Mouse (Mus musculus) liver, embryonic 11.5 days (tissue): ENCODE measurements around the gene Gm27027. TPM values are rescaled to one million over a fixed set of nuclear protein-coding genes. Genes with fewer than 3 reads are reported as not detected.

Experiments used
- ATAC-seq: fragments of 200-750 bp; cut with Nextera tagmentation; replicated peaks from 2 replicates; pipeline ENCODE4 v1.8.0; 2017; ENCODE audit warnings: moderate number of reproducible peaks, mild to moderate bottlenecking, moderate TSS enrichment, moderate library complexity; ENCODE audit not compliant: low FRiP score
- DNase-seq: peaks from one replicate; pipeline ENCODE4 v3.0.0-alpha.2; 2017; ENCODE audit warnings: low spot score
- H3K27ac ChIP-seq: fragments of 300-500 bp; sonication (generic); 2 replicates; pipeline ENCODE4 v1.5.1; 2014; ENCODE audit warnings: mild to moderate bottlenecking, low read depth, low read length, control low read depth
- H3K27me3 ChIP-seq: fragments of 300-500 bp; sonication (generic); replicated peaks from 2 replicates; pipeline ENCODE4 v1.6.1; 2014; ENCODE audit warnings: low read length, mixed read lengths; ENCODE audit not compliant: control insufficient read depth, insufficient read depth
- H3K36me3 ChIP-seq: fragments of 300-500 bp; sonication (generic); 2 replicates; pipeline ENCODE4 v1.6.1; 2014; ENCODE audit warnings: mild to moderate bottlenecking, low read length, moderate library complexity, mixed read lengths; ENCODE audit not compliant: control insufficient read depth, insufficient read depth
- H3K4me1 ChIP-seq: fragments of 300-500 bp; sonication (generic); replicated peaks from 2 replicates; pipeline ENCODE4 v1.6.1; 2014; ENCODE audit warnings: low read length, mixed read lengths; ENCODE audit not compliant: control insufficient read depth, insufficient read depth
- H3K4me2 ChIP-seq: fragments of 300-500 bp; sonication (generic); 2 replicates; pipeline ENCODE4 v1.6.1; 2014; ENCODE audit warnings: mild to moderate bottlenecking, control low read depth, moderate library complexity
- H3K4me3 ChIP-seq: fragments of 300-500 bp; sonication (generic); 2 replicates; pipeline ENCODE4 v1.5.1; 2014; ENCODE audit warnings: low read depth, low read length, control low read depth
- H3K9ac ChIP-seq: fragments of 300-500 bp; sonication (generic); 2 replicates; pipeline ENCODE4 v1.6.1; 2014; ENCODE audit warnings: low read depth, low read length, control low read depth
- H3K9me3 ChIP-seq: fragments of 300-500 bp; sonication (generic); 2 replicates; pipeline ENCODE4 v1.6.1; 2016; ENCODE audit warnings: low read length, inconsistent platforms, mixed read lengths; ENCODE audit not compliant: control insufficient read depth
- WGBS: fragments of 180-500 bp; shearing (Covaris S2); extraction: QIAGEN DNeasy Blood & Tissue Kit; methylation state at CpG from one replicate; pipeline ENCODE4 v1.1.7; 2014; 5-methylcytosine and 5-hydroxymethylcytosine counted together
- polyA plus RNA-seq: library from polyadenylated mRNA; unstranded; fragments of >200 nt; fragmentation: Nextera tagmentation; extraction: Ambion mirVana; gene quantifications from 2 replicates; pipeline ENCODE4 v1.2.1, GENCODE M21; 2014

Gm27027 gene
- polyA plus RNA-seq, 1 experiment from 2014 or later = not detected

DNA sequence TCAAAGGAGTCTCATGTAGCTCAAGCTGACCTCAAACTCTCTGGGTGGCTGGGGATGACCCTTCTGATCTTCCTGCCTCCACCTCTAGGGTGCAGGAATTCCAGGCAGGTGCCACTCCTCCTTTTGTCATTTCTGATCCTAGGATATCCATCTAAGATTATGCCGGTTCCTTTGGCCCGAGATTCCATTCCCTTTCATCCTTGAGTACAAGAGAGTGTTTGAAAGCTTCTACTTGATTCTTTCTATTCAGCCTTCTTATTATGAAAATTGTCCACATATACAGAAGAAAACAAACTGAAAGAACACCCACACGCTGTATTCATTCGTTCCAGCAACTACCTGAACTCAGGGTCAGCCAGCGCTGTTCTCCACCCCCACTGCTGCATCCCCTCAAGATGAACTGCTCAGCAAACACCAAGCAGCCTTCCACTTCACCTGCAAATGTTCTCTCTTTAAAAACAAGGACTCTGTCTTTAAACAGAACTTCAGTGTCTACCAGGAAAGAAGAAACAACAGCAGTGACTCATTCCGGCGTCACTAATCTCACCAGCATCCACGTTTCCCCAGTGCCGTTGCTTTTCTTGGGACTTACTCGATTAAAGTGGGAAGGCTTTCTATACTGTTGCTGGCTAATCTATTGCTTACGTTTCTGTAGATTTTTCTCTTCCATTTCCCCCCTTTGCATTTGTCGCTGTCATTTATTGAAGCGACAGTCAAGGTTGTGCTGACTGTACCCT, 68.3 kb downstream of the Gm27027 start:
- Histone ChIP-seq H3K4me3 (no peak overlapping the region), H3K27ac (no peak overlapping the region), H3K36me3 (no peaks in the 10 kb centered on the region), H3K27me3 (no peaks in the 10 kb centered on the region), H3K4me1 (no peaks in the 10 kb centered on the region), H3K9ac (no peak overlapping the region), H3K9me3 (no peaks in the 10 kb centered on the region), H3K4me2 (no peak overlapping the region)
- whole genome bisulfite sequencing = 75% methylated on average over 13 of the region's 13 CpGs
- DNase-seq (no peak), ATAC-seq (no peak)

DNA sequence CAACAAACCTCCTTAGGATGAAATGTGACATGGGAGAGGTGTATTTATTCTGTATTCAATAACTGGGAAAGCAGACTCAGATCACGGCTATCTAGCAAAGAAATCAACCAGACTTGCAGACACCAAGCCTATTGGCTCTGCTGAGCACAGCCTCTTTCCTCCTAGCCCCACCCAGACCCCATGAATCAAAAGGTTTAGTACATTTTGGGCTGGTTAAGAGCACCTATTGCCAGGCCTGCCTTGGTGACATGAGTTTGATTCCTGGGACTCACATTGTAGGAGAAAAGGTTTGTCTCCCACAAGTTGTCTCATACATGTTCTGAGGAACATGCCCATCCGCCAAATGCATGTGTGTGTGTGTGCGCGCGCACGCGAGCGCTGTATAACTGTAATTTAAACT, 70.0 kb downstream of the Gm27027 start:
- H3K9me3 ChIP-seq = no peaks in the 10 kb centered on the region
- H3K27ac ChIP-seq = no peak overlapping the region
- no peak for ATAC-seq
- no peak overlapping the region for H3K9ac ChIP-seq
- H3K36me3 ChIP-seq = no peaks in the 10 kb centered on the region
- H3K4me3 ChIP-seq = no peak overlapping the region
- 92% methylated on average over 8 of the region's 8 CpGs for WGBS
- H3K4me1 ChIP-seq = no peaks in the 10 kb centered on the region
- H3K27me3 ChIP-seq = no peaks in the 10 kb centered on the region
- no peak for DNase-seq
- H3K4me2 ChIP-seq = no peak overlapping the region

DNA sequence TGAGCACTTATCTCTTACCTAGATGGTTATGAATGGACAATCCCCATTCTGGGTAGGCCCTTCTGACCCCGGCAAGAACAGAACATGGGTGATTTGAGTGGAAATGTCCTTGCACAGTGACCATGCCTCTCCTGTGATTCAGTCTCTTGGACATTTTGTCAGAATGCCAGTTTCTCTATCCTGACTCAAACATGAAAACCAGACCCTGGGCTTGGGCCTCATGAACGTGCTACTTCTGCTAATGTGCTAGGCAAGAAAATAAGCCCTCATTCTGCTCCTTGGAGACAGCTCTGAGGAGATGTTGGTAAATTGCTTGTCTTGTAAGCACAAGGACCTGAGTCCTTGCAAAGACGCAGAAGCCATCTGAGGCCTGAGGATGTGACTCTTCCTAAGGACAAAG, 77.1 kb downstream of the Gm27027 start:
- no peak overlapping the region for H3K4me3 ChIP-seq
- no peaks in the 10 kb centered on the region for H3K36me3 ChIP-seq
- no peak overlapping the region for H3K4me2 ChIP-seq
- no peak overlapping the region for H3K9ac ChIP-seq
- ATAC-seq (no peak), DNase-seq (no peak)
- H3K9me3 ChIP-seq = no peaks in the 10 kb centered on the region
- H3K27ac ChIP-seq = no peak overlapping the region
- no peaks in the 10 kb centered on the region for H3K4me1 ChIP-seq
- 77% methylated on average over 3 of the region's 3 CpGs for WGBS
- no peaks in the 10 kb centered on the region for H3K27me3 ChIP-seq

DNA sequence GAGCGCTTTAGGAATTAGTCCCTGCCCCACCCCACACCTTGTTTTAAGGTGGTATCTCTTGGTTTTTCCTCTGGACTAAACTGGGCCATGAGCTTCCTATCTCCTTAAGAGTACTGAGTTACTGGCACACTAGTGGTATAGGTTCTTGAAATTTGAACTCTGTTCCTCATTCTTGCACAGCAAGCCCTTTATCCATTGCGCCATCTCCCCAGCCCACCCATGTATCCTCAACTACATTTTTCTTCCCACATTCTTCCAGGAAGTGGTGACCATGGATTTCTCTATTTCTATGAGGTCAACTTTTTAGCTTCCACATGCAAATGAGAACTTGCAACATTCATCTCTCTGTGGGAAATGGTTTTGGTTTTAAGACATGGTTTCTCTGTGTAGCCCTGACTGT, 82.6 kb downstream of the Gm27027 start:
- Histone ChIP-seq H3K9me3 (no peaks in the 10 kb centered on the region), H3K27me3 (no peaks in the 10 kb centered on the region), H3K4me3 (no peak overlapping the region), H3K27ac (no peak overlapping the region), H3K4me2 (no peak overlapping the region), H3K9ac (no peak overlapping the region), H3K4me1 (no peaks in the 10 kb centered on the region), H3K36me3 (no peaks in the 10 kb centered on the region)
- ATAC-seq = no peak
- 81% methylated on average over 2 of the region's 2 CpGs for WGBS
- no peak for DNase-seq

DNA sequence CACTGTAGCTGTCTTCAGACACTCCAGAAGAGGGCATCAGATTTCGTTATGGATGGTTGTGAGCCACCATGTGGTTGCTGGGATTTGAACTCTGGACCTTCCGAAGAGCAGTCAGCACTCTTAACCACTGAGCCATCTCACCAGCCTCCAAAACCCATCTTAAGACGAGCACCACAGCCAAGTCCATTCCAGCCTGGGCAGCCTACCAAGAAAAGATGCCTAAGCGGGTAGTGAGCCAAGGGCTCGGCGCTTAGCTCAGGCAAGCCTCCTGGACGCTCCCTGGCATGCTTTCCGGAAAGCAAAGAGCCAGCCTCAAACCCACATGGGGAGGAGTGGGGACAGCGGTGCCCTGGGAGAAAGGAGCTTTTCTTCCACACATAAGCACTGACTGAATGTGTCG, 84.2 kb downstream of the Gm27027 start:
- 82% methylated on average over 10 of the region's 10 CpGs for WGBS
- H3K27ac ChIP-seq = no peak overlapping the region
- no peak overlapping the region for H3K9ac ChIP-seq
- no peaks in the 10 kb centered on the region for H3K9me3 ChIP-seq
- ATAC-seq = no peak
- no peaks in the 10 kb centered on the region for H3K36me3 ChIP-seq
- H3K27me3 ChIP-seq = no peaks in the 10 kb centered on the region
- H3K4me1 ChIP-seq = no peaks in the 10 kb centered on the region
- no peak overlapping the region for H3K4me3 ChIP-seq
- DNase-seq = no peak
- no peak overlapping the region for H3K4me2 ChIP-seq

DNA sequence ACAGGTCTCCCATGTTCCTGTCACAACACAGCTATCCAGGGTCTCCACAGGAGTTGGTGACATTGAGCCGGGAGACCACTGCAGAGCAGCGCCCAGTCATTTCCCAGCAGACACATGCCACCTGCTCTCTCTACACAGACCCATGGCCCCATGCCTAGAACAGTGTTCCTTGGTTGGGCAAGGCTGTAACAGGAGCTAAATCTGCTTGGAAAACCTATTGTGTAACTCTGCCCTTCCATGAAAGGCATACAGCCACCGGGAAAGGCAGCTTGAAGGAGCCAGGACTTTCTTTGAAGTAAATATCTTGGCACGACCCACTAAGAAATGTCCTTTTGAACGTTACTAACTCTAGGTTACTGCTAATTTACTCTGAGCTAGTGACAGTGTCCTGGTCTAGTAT, 86.4 kb downstream of the Gm27027 start:
- no peaks in the 10 kb centered on the region for H3K4me1 ChIP-seq
- no peak overlapping the region for H3K27ac ChIP-seq
- no peaks in the 10 kb centered on the region for H3K9me3 ChIP-seq
- H3K36me3 ChIP-seq = no peaks in the 10 kb centered on the region
- no peak for ATAC-seq
- no peak for DNase-seq
- no peak overlapping the region for H3K9ac ChIP-seq
- no peaks in the 10 kb centered on the region for H3K27me3 ChIP-seq
- no peak overlapping the region for H3K4me3 ChIP-seq
- 68% methylated on average over 5 of the region's 5 CpGs for WGBS
- H3K4me2 ChIP-seq = no peak overlapping the region

DNA sequence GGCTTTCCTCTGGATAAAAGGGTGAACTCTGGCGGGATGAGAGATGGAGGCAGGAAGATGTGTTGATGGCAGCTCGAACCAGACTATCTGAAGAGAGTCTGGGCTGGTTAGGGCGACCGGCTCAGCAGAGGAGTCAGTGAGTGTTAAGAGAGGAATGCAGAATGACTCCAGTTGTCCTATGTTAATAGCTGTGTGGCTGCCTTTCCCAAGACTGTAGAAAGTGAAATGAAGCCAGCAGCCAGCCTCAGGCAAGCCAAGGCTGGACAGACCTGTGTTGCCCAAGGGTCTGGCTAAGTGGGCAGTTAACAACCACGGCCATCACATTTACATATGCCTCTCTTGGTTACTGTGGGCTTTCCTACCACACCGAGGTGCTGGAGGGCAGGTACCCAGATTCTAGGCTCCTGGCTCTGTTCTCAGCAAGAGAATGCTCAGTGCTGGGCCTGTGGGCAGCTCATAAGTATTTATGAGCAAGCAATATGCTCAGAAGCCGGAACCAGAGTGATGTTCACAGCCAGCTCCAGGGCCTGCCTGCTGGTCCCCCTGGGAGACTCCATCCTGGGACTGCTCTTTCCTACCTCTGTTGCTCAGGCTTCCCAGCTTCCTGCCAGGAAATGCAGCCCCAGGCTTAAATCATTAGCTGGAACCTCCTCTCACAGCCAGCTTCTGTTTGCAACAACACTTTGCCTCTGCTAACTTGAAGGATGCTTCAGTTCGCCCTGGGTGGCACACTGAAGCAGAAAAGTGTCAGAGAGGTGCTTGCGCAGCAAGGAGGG, 88.4 kb downstream of the Gm27027 start:
- ATAC-seq (no peak), DNase-seq (no peak)
- Histone ChIP-seq H3K4me3 (no peak overlapping the region), H3K27me3 (no peaks in the 10 kb centered on the region), H3K4me2 (no peak overlapping the region), H3K27ac (no peak overlapping the region), H3K4me1 (no peaks in the 10 kb centered on the region), H3K36me3 (no peaks in the 10 kb centered on the region), H3K9ac (no peak overlapping the region), H3K9me3 (no peaks in the 10 kb centered on the region)
- 68% methylated on average over 9 of the region's 9 CpGs for WGBS
